ENCODE assay signal across 8 mouse cellular contexts in genomic region chr1:157411711-157412380, GRCm38 (mm10). TPM values are rescaled to one million over a fixed set of nuclear protein-coding genes. Genes with fewer than 3 reads are reported as not detected.
DNase-seq lines count a peak whose midpoint lies in the region; ATAC-seq lines count a peak whose summit lies in the region.

No protein-coding gene starts in this region.

- no peaks in the 10 kb centered on the region for H3K27me3 ChIP-seq in hindbrain, embryonic 12.5 days

- 0% methylated on average over 62 of the region's 85 CpGs for WGBS in hindbrain, embryonic 12.5 days

- peak overlapping the region; percentile 93 for H3K9ac ChIP-seq in hindbrain, embryonic 12.5 days

- no peaks in the 10 kb centered on the region for H3K9me3 ChIP-seq in hindbrain, embryonic 12.5 days (replicated peaks)

- H3K4me3 ChIP-seq in hindbrain, embryonic 12.5 days, result peak overlapping the region; percentile 98

- ATAC-seq in hindbrain, embryonic 12.5 days (ENCODE audit: low FRiP score), result peak; percentile 93

- H3K4me2 ChIP-seq in hindbrain, embryonic 12.5 days (replicated peaks), result peak overlapping the region; percentile 67

- H3K36me3 ChIP-seq in hindbrain, embryonic 12.5 days, result no peaks in the 10 kb centered on the region

- H3K4me1 ChIP-seq in hindbrain, embryonic 12.5 days, result peaks cover 13% of the 10 kb centered on the region

- H3K27ac ChIP-seq in hindbrain, embryonic 12.5 days, result peak overlapping the region; percentile 99

- peak; percentile 41 for DNase-seq in R1 (ENCODE audit: low read depth, low spot score)
- peak; percentile 69 for DNase-seq in cerebellum, adult 8-10 months
- peak; percentile 14 for DNase-seq in forelimb bud, embryonic 11.5 days (ENCODE audit: low read depth, low spot score)
- DNase-seq in left cerebral cortex, adult 11 months (ENCODE audit: low spot score), result peak; percentile 22
- DNase-seq in lung, postnatal 36 days, result peak; percentile 64
- DNase-seq in right cerebral cortex, adult 18-20 months, result peak; percentile 63
- no peak for DNase-seq in thymus, postnatal 25 days

RNA-seq across cellular contexts. Expression of gene Rasal2, which starts 0.5 kb away (rescaled TPM):
- polyA plus RNA-seq in hindbrain, embryonic 12.5 days (2016; fragmentation: Nextera tagmentation; extraction: Ambion mirVana), result 36.1 and 38.7 TPM in 2 replicates

RNA-seq across cellular contexts. Expression of gene Cryzl2, which starts 46.5 kb away (rescaled TPM):
- polyA plus RNA-seq in hindbrain, embryonic 12.5 days (2016; fragmentation: Nextera tagmentation; extraction: Ambion mirVana), result 6.0 and 9.4 TPM in 2 replicates
